9 mouse cellular contexts compared by ENCODE assay signal in genomic region chr9:99587505-99588202, GRCm38 (mm10). TPM values are rescaled to one million over a fixed set of nuclear protein-coding genes. Genes with fewer than 3 reads are reported as not detected.
A peak's percentile ranks its signal among the peaks of the same experiment; 100 is the strongest.
DNase-seq lines count a peak whose midpoint lies in the region; ATAC-seq and TF ChIP-seq lines count a peak whose summit lies in the region.
"Had no signal": no experiment of that assay in that cellular context is flagged by ENCODE, and none has a peak within 500 bp of the region (broad histone marks: within the 10 kb centered on the region; RNA-seq: fewer than 3 reads in every experiment).

No protein-coding gene starts in this region.

- H3K9me3 ChIP-seq in midbrain, embryonic 11.5 days (ENCODE audit: control insufficient read depth, low read length): no peaks in the 10 kb centered on the region
- no peaks in the 10 kb centered on the region for H3K9me3 ChIP-seq in midbrain, embryonic 16.5 days (replicated peaks; ENCODE audit: control insufficient read depth, low read length, poor library complexity, severe bottlenecking)
- H3K9me3 ChIP-seq in limb, embryonic 14.5 days (ENCODE audit: control insufficient read depth, low read length): no peaks in the 10 kb centered on the region

- no peak overlapping the region for H3K4me2 ChIP-seq in midbrain, embryonic 11.5 days
- H3K4me2 ChIP-seq in midbrain, embryonic 16.5 days (ENCODE audit: low read length): no peak overlapping the region
- no peak overlapping the region for H3K4me2 ChIP-seq in limb, embryonic 14.5 days (replicated peaks; ENCODE audit: low read depth, low read length, severe bottlenecking)

- TF ChIP-seq CTCF in cortical plate, adult 2 months (IDR thresholded peaks at IDR 0.05; ENCODE audit: extremely low read depth, insufficient read depth, low read length): peak; percentile 82

- WGBS in midbrain, embryonic 11.5 days: 29% methylated on average over 8 of the region's 8 CpGs
- WGBS in midbrain, embryonic 16.5 days: 28% methylated on average over 8 of the region's 8 CpGs
- 26% methylated on average over 8 of the region's 8 CpGs for WGBS in limb, embryonic 14.5 days

- no peak overlapping the region for H3K4me3 ChIP-seq in midbrain, embryonic 11.5 days (ENCODE audit: low read depth, low read length)
- H3K4me3 ChIP-seq in midbrain, embryonic 16.5 days (ENCODE audit: low read depth, low read length): no peak overlapping the region
- H3K4me3 ChIP-seq in cortical plate, adult 2 months (ENCODE audit: insufficient read depth, low read length): no peak overlapping the region
- H3K4me3 ChIP-seq in limb, embryonic 14.5 days (replicated peaks; ENCODE audit: low read length): no peak overlapping the region

- no peak for TF ChIP-seq POLR2A in cortical plate, adult 2 months (IDR thresholded peaks at IDR 0.05; ENCODE audit: extremely low read depth, insufficient read depth, low read length)
- no peak for TF ChIP-seq POLR2A in limb, embryonic 14.5 days (IDR thresholded peaks at IDR 0.05; ENCODE audit: borderline replicate concordance, extremely low read depth, insufficient read depth, insufficient read length)

- no peaks in the 10 kb centered on the region for H3K4me1 ChIP-seq in midbrain, embryonic 11.5 days (ENCODE audit: control insufficient read depth, insufficient read depth, low read length)
- no peaks in the 10 kb centered on the region for H3K4me1 ChIP-seq in midbrain, embryonic 16.5 days (ENCODE audit: control insufficient read depth, insufficient read depth, low read length)
- no peaks in the 10 kb centered on the region for H3K4me1 ChIP-seq in cortical plate, adult 2 months (ENCODE audit: control insufficient read depth, insufficient read depth, low read length)
- no peaks in the 10 kb centered on the region for H3K4me1 ChIP-seq in limb, embryonic 14.5 days (ENCODE audit: control insufficient read depth, insufficient read depth, low read length)

- H3K27me3 ChIP-seq in midbrain, embryonic 11.5 days (ENCODE audit: control insufficient read depth, insufficient read depth, low read length): no peaks in the 10 kb centered on the region
- no peaks in the 10 kb centered on the region for H3K27me3 ChIP-seq in midbrain, embryonic 16.5 days (ENCODE audit: control insufficient read depth, insufficient read depth, low read depth, low read length)
- no peaks in the 10 kb centered on the region for H3K27me3 ChIP-seq in limb, embryonic 14.5 days (ENCODE audit: control insufficient read depth, insufficient read depth, low read length)

- no peak overlapping the region for H3K27ac ChIP-seq in midbrain, embryonic 11.5 days (ENCODE audit: low read depth, low read length)
- no peak overlapping the region for H3K27ac ChIP-seq in midbrain, embryonic 16.5 days (ENCODE audit: low read length)
- no peak overlapping the region for H3K27ac ChIP-seq in cortical plate, adult 2 months (ENCODE audit: insufficient read depth, low read length)
- H3K27ac ChIP-seq in limb, embryonic 14.5 days (replicated peaks; ENCODE audit: low read depth, low read length): no peak overlapping the region

- H3K36me3 ChIP-seq in midbrain, embryonic 11.5 days (ENCODE audit: control insufficient read depth, insufficient read depth, low read length): peaks cover 7% of the 10 kb centered on the region
- H3K36me3 ChIP-seq in midbrain, embryonic 16.5 days (ENCODE audit: control insufficient read depth, insufficient read depth, low read length): peaks cover 13% of the 10 kb centered on the region
- H3K36me3 ChIP-seq in limb, embryonic 14.5 days (ENCODE audit: control insufficient read depth, insufficient read depth, low read length): peaks cover 17% of the 10 kb centered on the region

- DNase-seq in midbrain, embryonic 11.5 days (ENCODE audit: low spot score, missing footprints): peak; percentile 94
- DNase-seq in induced T-regulatory cell, adult 2 months (ENCODE audit: low read depth): peak; percentile 66
- DNase-seq in limb, embryonic 14.5 days (ENCODE audit: low spot score): peak; percentile 45
- peak; percentile 47 to 51 for DNase-seq in urinary bladder, postnatal 36 days (ENCODE audit: low spot score in 2 of 2)

- 0 out of 2 replicates have a peak, but pooled peaks have one; percentile 22 for ATAC-seq in midbrain, embryonic 11.5 days (ENCODE audit: low FRiP score)
- no peak for ATAC-seq in midbrain, embryonic 16.5 days
- ATAC-seq in activated CD4-positive, CD25-positive, alpha-beta regulatory T cell, adult 4 months: peak; percentile 49
- ATAC-seq in limb, embryonic 14.5 days (ENCODE audit: low FRiP score, low read depth): no peak
- 0 out of 2 replicates have a peak, but pooled peaks have one; percentile 41 for ATAC-seq in neutrophil, adult 5-6 weeks (ENCODE audit: extremely low read depth, insufficient number of reproducible peaks, low FRiP score, poor library complexity, severe bottlenecking)

- H3K9ac ChIP-seq in midbrain, embryonic 11.5 days (ENCODE audit: low read length): no peak overlapping the region
- H3K9ac ChIP-seq in midbrain, embryonic 16.5 days (ENCODE audit: low read depth, low read length): no peak overlapping the region
- no peak overlapping the region for H3K9ac ChIP-seq in limb, embryonic 14.5 days (ENCODE audit: low read depth, low read length, severe bottlenecking)

RNA-seq across cellular contexts. Expression of gene Dbr1, which starts 12.1 kb away (rescaled TPM):
- polyA plus RNA-seq in midbrain, embryonic 11.5 days (2014; fragmentation: Nextera tagmentation; extraction: Ambion mirVana): 30.0 and 35.0 TPM in 2 replicates
- polyA plus RNA-seq in midbrain, embryonic 16.5 days (2015; fragmentation: Nextera tagmentation; extraction: Ambion mirVana): 25.3 and 25.6 TPM in 2 replicates
- polyA plus RNA-seq in activated CD4-positive, CD25-positive, alpha-beta regulatory T cell, adult 4 months (2017; shearing (Covaris generic)): 10 to 100 TPM; 18.4 to 23.7 TPM
- polyA plus RNA-seq in cortical plate, adult 2 months (2012; rRNA removed): 10.8 and 13.5 TPM in 2 replicates
- polyA plus RNA-seq in limb, embryonic 14.5 days (2012; rRNA removed): 16.7 and 18.0 TPM in 2 replicates
- 21.3 and 23.1 TPM in 2 replicates for polyA plus RNA-seq in limb, embryonic 14.5 days (2014; fragmentation: Nextera tagmentation; extraction: Ambion mirVana)
- total RNA-seq in neutrophil, adult 5-6 weeks (2017): 23.7 and 24.6 TPM in 2 replicates

RNA-seq across cellular contexts. Expression of gene Armc8, which starts 19.0 kb away (rescaled TPM):
- polyA plus RNA-seq in midbrain, embryonic 11.5 days (2014; fragmentation: Nextera tagmentation; extraction: Ambion mirVana): 37.3 and 42.0 TPM in 2 replicates
- 83.5 and 87.2 TPM in 2 replicates for polyA plus RNA-seq in midbrain, embryonic 16.5 days (2015; fragmentation: Nextera tagmentation; extraction: Ambion mirVana)
- 10 to 100 TPM; 24.0 to 27.4 TPM for polyA plus RNA-seq in activated CD4-positive, CD25-positive, alpha-beta regulatory T cell, adult 4 months (2017; shearing (Covaris generic))
- polyA plus RNA-seq in cortical plate, adult 2 months (2012; rRNA removed): 50.5 and 51.3 TPM in 2 replicates
- 17.9 and 18.2 TPM in 2 replicates for polyA plus RNA-seq in limb, embryonic 14.5 days (2012; rRNA removed)
- 17.8 and 19.0 TPM in 2 replicates for polyA plus RNA-seq in limb, embryonic 14.5 days (2014; fragmentation: Nextera tagmentation; extraction: Ambion mirVana)
- total RNA-seq in neutrophil, adult 5-6 weeks (2017): 36.5 and 38.1 TPM in 2 replicates

RNA-seq across cellular contexts. Expression of gene A4gnt, which starts 24.6 kb away (rescaled TPM):
- polyA plus RNA-seq in midbrain, embryonic 11.5 days (2014; fragmentation: Nextera tagmentation; extraction: Ambion mirVana): not detected in 2 replicates
- not detected in 2 replicates for polyA plus RNA-seq in midbrain, embryonic 16.5 days (2015; fragmentation: Nextera tagmentation; extraction: Ambion mirVana)
- not detected for polyA plus RNA-seq in activated CD4-positive, CD25-positive, alpha-beta regulatory T cell, adult 4 months (2017; shearing (Covaris generic))
- 0.11 and 0.17 TPM in 2 replicates for polyA plus RNA-seq in cortical plate, adult 2 months (2012; rRNA removed)
- polyA plus RNA-seq in limb, embryonic 14.5 days (2012; rRNA removed): not detected in 2 replicates
- not detected in 2 replicates for polyA plus RNA-seq in limb, embryonic 14.5 days (2014; fragmentation: Nextera tagmentation; extraction: Ambion mirVana)
- total RNA-seq in neutrophil, adult 5-6 weeks (2017): not detected in 2 replicates
- polyA plus RNA-seq: gonadal fat pad, adult 2 months had no signal

RNA-seq across cellular contexts. Expression of gene Dzip1l, which starts 41.6 kb away (rescaled TPM):
- 12.6 and 13.0 TPM in 2 replicates for polyA plus RNA-seq in midbrain, embryonic 11.5 days (2014; fragmentation: Nextera tagmentation; extraction: Ambion mirVana)
- 7.7 and 8.8 TPM in 2 replicates for polyA plus RNA-seq in midbrain, embryonic 16.5 days (2015; fragmentation: Nextera tagmentation; extraction: Ambion mirVana)
- under 1 TPM in 1 of 2 experiments, not detected in 1; 0.13 TPM for polyA plus RNA-seq in activated CD4-positive, CD25-positive, alpha-beta regulatory T cell, adult 4 months (2017; shearing (Covaris generic))
- 12.2 and 12.9 TPM in 2 replicates for polyA plus RNA-seq in cortical plate, adult 2 months (2012; rRNA removed)
- 20.7 and 24.4 TPM in 2 replicates for polyA plus RNA-seq in limb, embryonic 14.5 days (2012; rRNA removed)
- 18.2 and 20.3 TPM in 2 replicates for polyA plus RNA-seq in limb, embryonic 14.5 days (2014; fragmentation: Nextera tagmentation; extraction: Ambion mirVana)
- total RNA-seq in neutrophil, adult 5-6 weeks (2017): not detected in 2 replicates

Comparison
In these comparisons a context has a peak if more than half of its experiments do, and no peak if none do; other contexts are left out.
1. ATAC-seq: peak in midbrain, embryonic 11.5 days (single experiment), activated CD4-positive, CD25-positive, alpha-beta regulatory T cell, adult 4 months (single experiment) and neutrophil, adult 5-6 weeks (single experiment); none in midbrain, embryonic 16.5 days (single experiment) and limb, embryonic 14.5 days (single experiment).
2. Peak in every context shown above with its lines, with median percentiles within 50 percentile points of each other: DNase-seq.